Mouse (Mus musculus) brain, embryonic 14.5 days (tissue): ENCODE results near the gene Olfr1416.

ENCODE experiments used
- CTCF ChIP-seq: fragments of 200-500 bp; IDR thresholded peaks from 2 replicates; pipeline ENCODE4 v1.5.1; 2012; ENCODE audit warnings: inconsistent platforms, mild to moderate bottlenecking, moderate library complexity, borderline replicate concordance; ENCODE audit not compliant: insufficient read depth, insufficient read length; ENCODE audit errors: extremely low read depth
- POLR2A ChIP-seq: fragments of 200-500 bp; IDR thresholded peaks from 2 replicates; pipeline ENCODE4 v1.6.1; 2012; ENCODE audit warnings: mild to moderate bottlenecking, inconsistent platforms, borderline replicate concordance; ENCODE audit not compliant: poor library complexity, insufficient read depth, insufficient read length, severe bottlenecking; ENCODE audit errors: extremely low read depth

GRCm38 (mm10) chr1:92468891-92469290 is 16.0 kb downstream of the Olfr1416 start:
- TF ChIP-seq POLR2A (no peak), CTCF (no peak)
